Mouse (Mus musculus): Measurements from ENCODE around the gene Rfc1. TPM values are rescaled to one million over a fixed set of nuclear protein-coding genes. Genes with fewer than 3 reads are reported as not detected.

The Rfc1 gene
- total and polyA plus RNA-seq, 3 experiments = 50.2 to 2,723 (median 51.5) TPM

- TF ChIP-seq SMC3 (IDR thresholded peaks at IDR 0.05; ENCODE audit: low read depth, low read length) (no peak), ZC3H11A (IDR thresholded peaks at IDR 0.05; ENCODE audit: low read depth, low read length) (no peak), POLR2AphosphoS5 (IDR thresholded peaks at IDR 0.05; ENCODE audit: borderline replicate concordance, low read depth, low read length) (no peak), HCFC1 (IDR thresholded peaks at IDR 0.05; ENCODE audit: low read depth, low read length) (no peak)
Observed at GRCm38 (mm10) chr5:65371551-65371950, 36.1 kb upstream of the Rfc1 start (continued).

- Histone ChIP-seq H3K9me3 (replicated peaks; ENCODE audit: insufficient read depth, low read length) (no peaks in the 10 kb centered on the region), H3K79me2 (ENCODE audit: control insufficient read depth, insufficient read depth, low read length, poor library complexity) (no peaks in the 10 kb centered on the region), H3K27me3 (ENCODE audit: control insufficient read depth in 1 of 2, insufficient read depth in 2 of 2, low read length in 2 of 2) (peaks cover 11 to 22% of the 10 kb centered on the region in 2 experiments), H3K27ac (ENCODE audit: control insufficient read depth, low read depth, low read length) (no peak overlapping the region), H3K36me3 (ENCODE audit: control insufficient read depth in 1 of 2, insufficient read depth in 2 of 2, low read length in 2 of 2) (no peaks in the 10 kb centered on the region), H3K9ac (ENCODE audit: control insufficient read depth, low read depth, low read length, poor library complexity, severe bottlenecking) (no peak overlapping the region), H3K4me3 (ENCODE audit: control insufficient read depth in 1 of 2, insufficient read depth in 1 of 2, low read depth in 2 of 2, low read length in 2 of 2) (no peak overlapping the region), H3K4me1 (ENCODE audit: control insufficient read depth in 1 of 2, insufficient read depth in 2 of 2, low read length in 2 of 2) (no peaks in the 10 kb centered on the region)
- TF ChIP-seq MAX (IDR thresholded peaks at IDR 0.05; ENCODE audit: low read length) (no peak), ZMIZ1 (IDR thresholded peaks at IDR 0.05; ENCODE audit: low read depth, low read length) (no peak), POLR2A (IDR thresholded peaks at IDR 0.05; ENCODE audit: control insufficient read depth in 1 of 2, insufficient read depth in 1 of 2, low read depth in 1 of 2, low read length in 2 of 2, poor library complexity in 1 of 2) (no peak)
- DNase-seq (ENCODE audit: low read depth, low spot score) = no peak
Observed at GRCm38 (mm10) chr5:65367837-65368236, 32.4 kb upstream of the Rfc1 start.

GRCm38 (mm10) chr5:65357771-65358170 lies 22.3 kb upstream of the Rfc1 start:
- Histone ChIP-seq H3K9ac (ENCODE audit: control insufficient read depth, low read depth, low read length, poor library complexity, severe bottlenecking) (no peak overlapping the region), H3K27me3 (ENCODE audit: control insufficient read depth in 1 of 2, insufficient read depth in 2 of 2, low read length in 2 of 2) (peaks cover 0 to 7% of the 10 kb centered on the region in 2 experiments; a peak in 2 of 4 replicates), H3K79me2 (ENCODE audit: control insufficient read depth, insufficient read depth, low read length, poor library complexity) (no peaks in the 10 kb centered on the region), H3K4me3 (ENCODE audit: control insufficient read depth in 1 of 2, insufficient read depth in 1 of 2, low read depth in 2 of 2, low read length in 2 of 2) (no peak overlapping the region), H3K4me1 (ENCODE audit: control insufficient read depth in 1 of 2, insufficient read depth in 2 of 2, low read length in 2 of 2) (no peaks in the 10 kb centered on the region), H3K36me3 (ENCODE audit: control insufficient read depth in 1 of 2, insufficient read depth in 2 of 2, low read length in 2 of 2) (no peaks in the 10 kb centered on the region), H3K9me3 (replicated peaks; ENCODE audit: insufficient read depth, low read length) (no peaks in the 10 kb centered on the region), H3K27ac (ENCODE audit: control insufficient read depth, low read depth, low read length) (no peak overlapping the region)
- no peak for DNase-seq (ENCODE audit: low read depth, low spot score)
- no peak for TF ChIP-seq SIN3A (IDR thresholded peaks at IDR 0.05; ENCODE audit: low read length)
- no peak for TF ChIP-seq NRF1 (IDR thresholded peaks at IDR 0.05; ENCODE audit: insufficient read depth, low read depth, low read length, poor library complexity, severe bottlenecking)
- TF ChIP-seq CTCF (IDR thresholded peaks at IDR 0.05 in 2 of 3, conservative IDR thresholded peaks at IDR 0.05 in 1 of 3; ENCODE audit: control insufficient read depth in 1 of 3, insufficient read depth in 1 of 3, low read depth in 2 of 3, low read length in 3 of 3, poor library complexity in 1 of 3, severe bottlenecking in 1 of 3) = no peak

- H3K9me3 ChIP-seq (replicated peaks; ENCODE audit: insufficient read depth, low read length) = no peaks in the 10 kb centered on the region
Observed at GRCm38 (mm10) chr5:65356851-65357250, 21.4 kb upstream of the Rfc1 start.

More at GRCm38 (mm10) chr5:65356851-65357250, 21.4 kb upstream of the Rfc1 start:
- H3K9ac ChIP-seq (ENCODE audit: control insufficient read depth, low read depth, low read length, poor library complexity, severe bottlenecking) = no peak overlapping the region
- no peaks in the 10 kb centered on the region for H3K79me2 ChIP-seq (ENCODE audit: control insufficient read depth, insufficient read depth, low read length, poor library complexity)
- no peak overlapping the region for H3K27ac ChIP-seq (ENCODE audit: control insufficient read depth, low read depth, low read length)
- no peaks in the 10 kb centered on the region for H3K36me3 ChIP-seq (ENCODE audit: control insufficient read depth in 1 of 2, insufficient read depth in 2 of 2, low read length in 2 of 2)
- TF ChIP-seq ZMIZ1 (IDR thresholded peaks at IDR 0.05; ENCODE audit: low read depth, low read length) (no peak), MYC (IDR thresholded peaks at IDR 0.05; ENCODE audit: low read depth, low read length) (no peak), E2F4 (IDR thresholded peaks at IDR 0.05; ENCODE audit: borderline replicate concordance, low read depth, low read length) (no peak), MAX (IDR thresholded peaks at IDR 0.05; ENCODE audit: low read length) (no peak), MAFK (IDR thresholded peaks at IDR 0.05; ENCODE audit: borderline replicate concordance, low read depth, low read length) (no peak), MXI1 (IDR thresholded peaks at IDR 0.05; ENCODE audit: low read depth, low read length) (no peak), EP300 (IDR thresholded peaks at IDR 0.05; ENCODE audit: low read depth in 1 of 2, low read length in 2 of 2) (no peak)
- no peak overlapping the region for H3K4me3 ChIP-seq (ENCODE audit: control insufficient read depth in 1 of 2, insufficient read depth in 1 of 2, low read depth in 2 of 2, low read length in 2 of 2)
- DNase-seq (ENCODE audit: low read depth, low spot score) = no peak
- H3K27me3 ChIP-seq (ENCODE audit: control insufficient read depth in 1 of 2, insufficient read depth in 2 of 2, low read length in 2 of 2) = peaks cover 1 to 12% of the 10 kb centered on the region in 2 experiments; a peak in 3 of 4 replicates
- H3K4me1 ChIP-seq (ENCODE audit: control insufficient read depth in 1 of 2, insufficient read depth in 2 of 2, low read length in 2 of 2) = no peaks in the 10 kb centered on the region
